Mouse (Mus musculus) kidney, postnatal 36 days (tissue): ENCODE results near the gene Dedd2.

Source experiments
- DNase-seq, 2 experiments: peaks; one replicate each; pipeline ENCODE4 v3.0.0; 2021 to 2022; ENCODE audit warnings: mixed read lengths in 2 of 2

The Dedd2 gene

GRCm38 (mm10) chr7:25178317-25178716 lies 42.1 kb downstream of the Dedd2 start:
- no peak for DNase-seq

- no peak for DNase-seq
Measured at GRCm38 (mm10) chr7:25174343-25174742, 46.1 kb downstream of the Dedd2 start.

- no peak for DNase-seq
Measured at GRCm38 (mm10) chr7:25172669-25173068, 47.7 kb downstream of the Dedd2 start.

GRCm38 (mm10) chr7:25170583-25170982 lies 49.8 kb downstream of the Dedd2 start:
- no peak for DNase-seq

GRCm38 (mm10) chr7:25166106-25166505 lies 54.3 kb downstream of the Dedd2 start:
- no peak for DNase-seq

- no peak for DNase-seq
Measured at GRCm38 (mm10) chr7:25156158-25156648, 64.2 kb downstream of the Dedd2 start.

GRCm38 (mm10) chr7:25155469-25156157 lies 64.8 kb downstream of the Dedd2 start:
- DNase-seq: no peak

- no peak for DNase-seq
Measured at GRCm38 (mm10) chr7:25154648-25155047, 65.8 kb downstream of the Dedd2 start.

- no peak for DNase-seq
Measured at GRCm38 (mm10) chr7:25153841-25154240, 66.6 kb downstream of the Dedd2 start.

GRCm38 (mm10) chr7:25151916-25152556 lies 68.4 kb downstream of the Dedd2 start:
- no peak for DNase-seq

GRCm38 (mm10) chr7:25151009-25151408 lies 69.4 kb downstream of the Dedd2 start:
- no peak for DNase-seq

- no peak for DNase-seq
Measured at GRCm38 (mm10) chr7:25150151-25150663, 70.2 kb downstream of the Dedd2 start.
